Mouse (Mus musculus): ENCODE data around the gene Tchhl1. TPM values are rescaled to one million over a fixed set of nuclear protein-coding genes. Genes with fewer than 3 reads are reported as not detected.
A peak's percentile ranks its signal among the peaks of the same experiment; 100 is the strongest.

The Tchhl1 gene
- polyA plus RNA-seq, 1 experiment from 2014 or later, result not detected

- H3K9ac ChIP-seq (ENCODE audit: low read length), result no peak overlapping the region
- 43% methylated on average over 2 of the region's 2 CpGs for WGBS
- no peaks in the 10 kb centered on the region for H3K36me3 ChIP-seq (ENCODE audit: control insufficient read depth, insufficient read depth, low read length)
- TF ChIP-seq CTCF (IDR thresholded peaks at IDR 0.05; ENCODE audit: low read depth), result no peak
- no peak for TF ChIP-seq EP300 (optimal IDR thresholded peaks at IDR 0.05)
- DNase-seq (ENCODE audit: low spot score), result no peak
- peaks cover 5% of the 10 kb centered on the region for H3K4me1 ChIP-seq (replicated peaks; ENCODE audit: control insufficient read depth, insufficient read depth)
- no peak overlapping the region for H3K4me3 ChIP-seq (ENCODE audit: low read depth, low read length)
- peak; percentile 58 for ATAC-seq (ENCODE audit: low FRiP score, low TSS enrichment)
- H3K27ac ChIP-seq (replicated peaks), result no peak overlapping the region
- no peaks in the 10 kb centered on the region for H3K27me3 ChIP-seq (ENCODE audit: control insufficient read depth, insufficient read depth, low read length)
- H3K9me3 ChIP-seq (ENCODE audit: control insufficient read depth, low read length), result no peaks in the 10 kb centered on the region
- H3K4me2 ChIP-seq (replicated peaks; ENCODE audit: low read depth), result no peak overlapping the region
These were observed 48.8 kb downstream of the Tchhl1 start for GRCm38 (mm10) chr3:93517343-93517742.

GRCm38 (mm10) chr3:93519856-93520329, 51.3 kb downstream of the Tchhl1 start:
- Histone ChIP-seq H3K4me2 (replicated peaks; ENCODE audit: low read depth) (peak overlapping the region; percentile 49), H3K27ac (replicated peaks) (peak overlapping the region; percentile 97; the same call in 1 of the 2 replicates), H3K4me1 (replicated peaks; ENCODE audit: control insufficient read depth, insufficient read depth) (peaks cover 5% of the 10 kb centered on the region), H3K9me3 (ENCODE audit: control insufficient read depth, low read length) (no peaks in the 10 kb centered on the region), H3K36me3 (ENCODE audit: control insufficient read depth, insufficient read depth, low read length) (no peaks in the 10 kb centered on the region), H3K27me3 (ENCODE audit: control insufficient read depth, insufficient read depth, low read length) (no peaks in the 10 kb centered on the region), H3K9ac (ENCODE audit: low read length) (no peak overlapping the region), H3K4me3 (ENCODE audit: low read depth, low read length) (peak overlapping the region; percentile 72)
- ATAC-seq (ENCODE audit: low FRiP score, low TSS enrichment), result no peak
- TF ChIP-seq CTCF (IDR thresholded peaks at IDR 0.05; ENCODE audit: low read depth), result no peak
- TF ChIP-seq EP300 (optimal IDR thresholded peaks at IDR 0.05), result no peak
- no peak for DNase-seq (ENCODE audit: low spot score)
- WGBS, result 42% methylated on average over 5 of the region's 5 CpGs

GRCm38 (mm10) chr3:93520330-93521193, 52.0 kb downstream of the Tchhl1 start, which contains the start of gene S100a11:
Gene S100a11 (plus strand): TSS chr3:93520488.
- Histone ChIP-seq H3K9ac (ENCODE audit: low read length) (peak within 1 kb of the TSS; percentile 79), H3K27me3 (ENCODE audit: control insufficient read depth, insufficient read depth, low read length) (no peaks in the 10 kb centered on the region), H3K4me1 (replicated peaks; ENCODE audit: control insufficient read depth, insufficient read depth) (peaks cover 5% of the 10 kb centered on the region), H3K4me3 (ENCODE audit: low read depth, low read length) (peak within 1 kb of the TSS; percentile 72), H3K27ac (replicated peaks) (peak within 1 kb of the TSS; percentile 97), H3K36me3 (ENCODE audit: control insufficient read depth, insufficient read depth, low read length) (no peaks in the 10 kb centered on the region), H3K9me3 (ENCODE audit: control insufficient read depth, low read length) (no peaks in the 10 kb centered on the region), H3K4me2 (replicated peaks; ENCODE audit: low read depth) (peak within 1 kb of the TSS; percentile 49)
- DNase-seq (ENCODE audit: low spot score), result peak; percentile 80
- ATAC-seq (ENCODE audit: low FRiP score, low TSS enrichment), result peak; percentile 92
- under 1% methylated on average over 37 of the region's 38 CpGs for WGBS
- TF ChIP-seq EP300 (optimal IDR thresholded peaks at IDR 0.05) (peak; percentile 71), CTCF (IDR thresholded peaks at IDR 0.05; ENCODE audit: low read depth) (peak; percentile 35; the same call in 1 of the 2 replicates)

Small RNA genes lying within 50 kb of the gene (microRNA-seq; reads per million reads assigned to microRNA genes)
- not detected for gene Gm22752

Other genes with a start within 250 kb of the Tchhl1 start
- gene Flg, start 195.2 kb upstream of the Tchhl1 start, polyA plus RNA-seq (2015; fragmentation: Nextera tagmentation; extraction: Ambion mirVana), result 551 and 597 TPM in 2 replicates
- gene Hrnr, start 149.0 kb upstream of the Tchhl1 start, polyA plus RNA-seq (2015; fragmentation: Nextera tagmentation; extraction: Ambion mirVana), result 60.2 and 63.1 TPM in 2 replicates
- 181 and 233 TPM in 2 replicates for gene Rptn, start 75.1 kb upstream of the Tchhl1 start, polyA plus RNA-seq (2015; fragmentation: Nextera tagmentation; extraction: Ambion mirVana)
- 0.86 and 1.1 TPM in 2 replicates for gene Tchh, start 26.4 kb upstream of the Tchhl1 start, polyA plus RNA-seq (2015; fragmentation: Nextera tagmentation; extraction: Ambion mirVana)
- gene S100a11, start 51.7 kb downstream of the Tchhl1 start, polyA plus RNA-seq (2015; fragmentation: Nextera tagmentation; extraction: Ambion mirVana), result 1,952 and 2,093 TPM in 2 replicates
- 314 and 375 TPM in 2 replicates for gene S100a10, start 86.3 kb downstream of the Tchhl1 start, polyA plus RNA-seq (2015; fragmentation: Nextera tagmentation; extraction: Ambion mirVana)
- not detected in 2 replicates for gene Tdpoz2, start 183.9 kb downstream of the Tchhl1 start, polyA plus RNA-seq (2015; fragmentation: Nextera tagmentation; extraction: Ambion mirVana)
- not detected in 2 replicates for gene Tdpoz1, start 207.6 kb downstream of the Tchhl1 start, polyA plus RNA-seq (2015; fragmentation: Nextera tagmentation; extraction: Ambion mirVana)
- gene Gm37596, start 224.3 kb downstream of the Tchhl1 start, polyA plus RNA-seq (2015; fragmentation: Nextera tagmentation; extraction: Ambion mirVana), result not detected in 2 replicates

Measured in stomach, postnatal 0 days (tissue).